Mouse (Mus musculus) ES-Bruce4 (cell line): ENCODE results near the gene Smcr8.

ENCODE experiments used
- CTCF ChIP-seq: IDR thresholded peaks from one replicate; pipeline ENCODE4 v1.8.1; 2011; ENCODE audit warnings: low read depth, low read length
- EP300 ChIP-seq: IDR thresholded peaks from 2 replicates; pipeline ENCODE4 v1.6.1; 2011; ENCODE audit warnings: low read depth, low read length; ENCODE audit not compliant: insufficient read depth
- POLR2A ChIP-seq: IDR thresholded peaks from one replicate; pipeline ENCODE4 v1.8.1; 2011; ENCODE audit warnings: low read length; ENCODE audit not compliant: insufficient read depth

- TF ChIP-seq POLR2A (no peak), CTCF (no peak), EP300 (no peak)
These were observed 3.1 kb upstream of the Smcr8 start for GRCm38 (mm10) chr11:60774158-60774689.
